Mouse (Mus musculus): ENCODE measurements around the gene Clstn3.
"Not testable (repeated sequence)": the region's sequence is repeated elsewhere in the genome, so short reads cannot be mapped to it uniquely, and the experiment has no call there.

Clstn3 gene

GRCm38 (mm10) chr6:124478874-124479572, 14.4 kb upstream of the Clstn3 start:
- no peak for DNase-seq (ENCODE audit: low spot score)

- no peak for DNase-seq (ENCODE audit: low spot score)
Measured at GRCm38 (mm10) chr6:124477922-124478651, 13.5 kb upstream of the Clstn3 start.

GRCm38 (mm10) chr6:124477221-124477655, 12.6 kb upstream of the Clstn3 start:
- no peak for DNase-seq (ENCODE audit: low spot score)

- no peak for DNase-seq (ENCODE audit: low spot score)
Measured at GRCm38 (mm10) chr6:124476796-124477195, 12.2 kb upstream of the Clstn3 start.

- DNase-seq (ENCODE audit: low spot score): no peak
Measured at GRCm38 (mm10) chr6:124476216-124476615, 11.6 kb upstream of the Clstn3 start.

GRCm38 (mm10) chr6:124475335-124476075, 10.9 kb upstream of the Clstn3 start:
- DNase-seq (ENCODE audit: low spot score): not testable (repeated sequence)

GRCm38 (mm10) chr6:124474621-124475020, 10.0 kb upstream of the Clstn3 start:
- no peak for DNase-seq (ENCODE audit: low spot score)

GRCm38 (mm10) chr6:124472801-124473200, 8.2 kb upstream of the Clstn3 start:
- DNase-seq (ENCODE audit: low spot score): peak; percentile 74

- DNase-seq (ENCODE audit: low spot score): not testable (repeated sequence)
Measured at GRCm38 (mm10) chr6:124471783-124472638, 7.4 kb upstream of the Clstn3 start.

GRCm38 (mm10) chr6:124471121-124471520, 6.5 kb upstream of the Clstn3 start:
- no peak for DNase-seq (ENCODE audit: low spot score)

- DNase-seq (ENCODE audit: low spot score): no peak
Measured at GRCm38 (mm10) chr6:124465729-124466128, 1.1 kb upstream of the Clstn3 start.

- DNase-seq (ENCODE audit: low spot score): no peak
Measured at GRCm38 (mm10) chr6:124465299-124465698, 705 bp upstream of the Clstn3 start.

GRCm38 (mm10) chr6:124463881-124464291, 708 bp downstream of the Clstn3 start:
- no peak for DNase-seq (ENCODE audit: low spot score)

- no peak for DNase-seq (ENCODE audit: low spot score)
Measured at GRCm38 (mm10) chr6:124459388-124459787, 5.2 kb downstream of the Clstn3 start.

GRCm38 (mm10) chr6:124458505-124458904, 6.1 kb downstream of the Clstn3 start:
- DNase-seq (ENCODE audit: low spot score): no peak

- no peak for DNase-seq (ENCODE audit: low spot score)
Measured at GRCm38 (mm10) chr6:124457827-124458226, 6.8 kb downstream of the Clstn3 start.

- DNase-seq (ENCODE audit: low spot score): no peak
Measured at GRCm38 (mm10) chr6:124456243-124456642, 8.4 kb downstream of the Clstn3 start.

GRCm38 (mm10) chr6:124453756-124454155, 10.8 kb downstream of the Clstn3 start:
- no peak for DNase-seq (ENCODE audit: low spot score)

GRCm38 (mm10) chr6:124451995-124452394, 12.6 kb downstream of the Clstn3 start:
- no peak for DNase-seq (ENCODE audit: low spot score)

GRCm38 (mm10) chr6:124449668-124450383, 14.8 kb downstream of the Clstn3 start:
- DNase-seq (ENCODE audit: low spot score): no peak

Data from c-Kit-positive CD71-positive TER-119-positive erythroid progenitor cells, embryonic 14.5 days (primary cell).